Mouse (Mus musculus) gastrocnemius, postnatal 10 days (tissue): ENCODE results near the gene Ttc26. TPM values are rescaled to one million over a fixed set of nuclear protein-coding genes. Genes with fewer than 3 reads are reported as not detected.
A peak's percentile ranks its signal among the peaks of the same experiment; 100 is the strongest.

Source experiments
- DNase-seq: peaks from one replicate; pipeline ENCODE4 v3.0.0; 2021; ENCODE audit warnings: mixed read lengths
- long read RNA-seq, 2 experiments: library from polyadenylated mRNA; stranded (forward); transcript quantifications; one replicate each; pipeline ENCODE4 v2.0.0; 2021
- total RNA-seq, 2 experiments: library from RNA; stranded (reverse); gene quantifications; 2 replicates each; pipeline ENCODE4 v1.2.3; 2021

Ttc26 gene
- total RNA-seq, result 1 to 10 TPM; 1.3 to 2.4 TPM
- long read RNA-seq, experiment 1, full-length matches to known transcripts, result 1 of 1 reads
- long read RNA-seq, experiment 1, partial matches to known transcripts, result 0 of 1 reads
- long read RNA-seq, experiment 1, other reads (novel, unspliced or antisense), result 0 of 1 reads
- long read RNA-seq, experiment 2, result 0 reads

GRCm38 (mm10) chr6:38381129-38381771, at the start of gene Ttc26:
Gene Ttc26, plus strand, starts transcription at chr6:38381469.
- DNase-seq, result peak; percentile 86

GRCm38 (mm10) chr6:38335264-38335663, 46.0 kb upstream of the Ttc26 start:
- no peak for DNase-seq

- no peak for DNase-seq
These were observed 44.0 kb upstream of the Ttc26 start for GRCm38 (mm10) chr6:38337166-38337705.

- DNase-seq, result no peak
These were observed 43.3 kb upstream of the Ttc26 start for GRCm38 (mm10) chr6:38337951-38338350.

GRCm38 (mm10) chr6:38339078-38339477, 42.2 kb upstream of the Ttc26 start:
- DNase-seq, result no peak

GRCm38 (mm10) chr6:38341751-38342665, 39.3 kb upstream of the Ttc26 start:
- no peak for DNase-seq

GRCm38 (mm10) chr6:38342666-38342992, 38.6 kb upstream of the Ttc26 start:
- no peak for DNase-seq

- DNase-seq, result no peak
These were observed 37.7 kb upstream of the Ttc26 start for GRCm38 (mm10) chr6:38343581-38343980.

- DNase-seq, result no peak
These were observed 37.1 kb upstream of the Ttc26 start for GRCm38 (mm10) chr6:38344006-38344670.

- DNase-seq, result no peak
These were observed 35.5 kb upstream of the Ttc26 start for GRCm38 (mm10) chr6:38345796-38346195.

- DNase-seq, result no peak
These were observed 33.4 kb upstream of the Ttc26 start for GRCm38 (mm10) chr6:38347875-38348274.

- DNase-seq, result no peak
These were observed 32.3 kb upstream of the Ttc26 start for GRCm38 (mm10) chr6:38348811-38349453.

- DNase-seq, result no peak
These were observed 31.5 kb upstream of the Ttc26 start for GRCm38 (mm10) chr6:38349806-38350205.

GRCm38 (mm10) chr6:38351930-38352329, 29.3 kb upstream of the Ttc26 start:
- no peak for DNase-seq

GRCm38 (mm10) chr6:38352451-38352850, 28.8 kb upstream of the Ttc26 start:
- no peak for DNase-seq

- no peak for DNase-seq
These were observed 28.1 kb upstream of the Ttc26 start for GRCm38 (mm10) chr6:38353181-38353580.

- peak; percentile 79 for DNase-seq
These were observed 27.2 kb upstream of the Ttc26 start, which contains the start of gene Zc3hav1 for GRCm38 (mm10) chr6:38353811-38354722. Gene Zc3hav1, minus strand, starts transcription at chr6:38354603.

- no peak for DNase-seq
These were observed 26.4 kb upstream of the Ttc26 start for GRCm38 (mm10) chr6:38354723-38355353.

- DNase-seq, result no peak
These were observed 25.9 kb upstream of the Ttc26 start for GRCm38 (mm10) chr6:38355354-38355823.

GRCm38 (mm10) chr6:38355862-38356261, 25.4 kb upstream of the Ttc26 start:
- DNase-seq, result no peak
